Mouse (Mus musculus): ENCODE data around the gene Tuba1a. TPM values are rescaled to one million over a fixed set of nuclear protein-coding genes. Genes with fewer than 3 reads are reported as not detected.
A peak's percentile ranks its signal among the peaks of the same experiment; 100 is the strongest.
"Not testable (repeated sequence)": the region's sequence is repeated elsewhere in the genome, so short reads cannot be mapped to it uniquely, and the experiment has no call there.

Tuba1a gene
- polyA plus RNA-seq, 1 experiment = not detected

GRCm38 (mm10) chr15:98958901-98959420 is 5.5 kb upstream of the Tuba1a start:
- Histone ChIP-seq H3K27ac (ENCODE audit: insufficient read depth, low read depth, low read length) (no peak overlapping the region), H3K4me3 (ENCODE audit: insufficient read depth, low read depth, low read length) (no peak overlapping the region), H3K4me1 (ENCODE audit: control insufficient read depth, insufficient read depth, low read length) (peaks cover 3% of the 10 kb centered on the region)
- 88% methylated on average over 4 of the region's 4 CpGs for WGBS
- TF ChIP-seq CTCF (IDR thresholded peaks at IDR 0.05; ENCODE audit: insufficient read depth, low read depth, low read length) = no peak
- no peak for TF ChIP-seq POLR2A (IDR thresholded peaks at IDR 0.05; ENCODE audit: insufficient read depth, low read depth, low read length)

GRCm38 (mm10) chr15:98957475-98957874 is 4.0 kb upstream of the Tuba1a start:
- TF ChIP-seq CTCF (IDR thresholded peaks at IDR 0.05; ENCODE audit: insufficient read depth, low read depth, low read length) (no peak), POLR2A (IDR thresholded peaks at IDR 0.05; ENCODE audit: insufficient read depth, low read depth, low read length) (no peak)
- Histone ChIP-seq H3K4me3 (ENCODE audit: insufficient read depth, low read depth, low read length) (no peak overlapping the region), H3K4me1 (ENCODE audit: control insufficient read depth, insufficient read depth, low read length) (peaks cover 3% of the 10 kb centered on the region), H3K27ac (ENCODE audit: insufficient read depth, low read depth, low read length) (no peak overlapping the region)
- 60% methylated on average over 5 of the region's 5 CpGs for WGBS

- peaks cover 5% of the 10 kb centered on the region for H3K4me1 ChIP-seq (ENCODE audit: control insufficient read depth, insufficient read depth, low read length)
- H3K27ac ChIP-seq (ENCODE audit: insufficient read depth, low read depth, low read length) = no peak overlapping the region
- TF ChIP-seq POLR2A (IDR thresholded peaks at IDR 0.05; ENCODE audit: insufficient read depth, low read depth, low read length) (no peak), CTCF (IDR thresholded peaks at IDR 0.05; ENCODE audit: insufficient read depth, low read depth, low read length) (no peak)
- H3K4me3 ChIP-seq (ENCODE audit: insufficient read depth, low read depth, low read length) = no peak overlapping the region
- WGBS = 41% methylated on average over 4 of the region's 4 CpGs
These were observed 2.5 kb upstream of the Tuba1a start for GRCm38 (mm10) chr15:98956000-98956399.

GRCm38 (mm10) chr15:98955324-98955723 is 1.8 kb upstream of the Tuba1a start:
- TF ChIP-seq POLR2A (IDR thresholded peaks at IDR 0.05; ENCODE audit: insufficient read depth, low read depth, low read length) = no peak
- TF ChIP-seq CTCF (IDR thresholded peaks at IDR 0.05; ENCODE audit: insufficient read depth, low read depth, low read length) = no peak
- Histone ChIP-seq H3K4me1 (ENCODE audit: control insufficient read depth, insufficient read depth, low read length) (peaks cover 6% of the 10 kb centered on the region), H3K27ac (ENCODE audit: insufficient read depth, low read depth, low read length) (peak overlapping the region; percentile 99), H3K4me3 (ENCODE audit: insufficient read depth, low read depth, low read length) (no peak overlapping the region)
- 19% methylated on average over 4 of the region's 4 CpGs for WGBS

- no peak for TF ChIP-seq POLR2A (IDR thresholded peaks at IDR 0.05; ENCODE audit: insufficient read depth, low read depth, low read length)
- TF ChIP-seq CTCF (IDR thresholded peaks at IDR 0.05; ENCODE audit: insufficient read depth, low read depth, low read length) = no peak
- Histone ChIP-seq H3K27ac (ENCODE audit: insufficient read depth, low read depth, low read length) (peak overlapping the region; percentile 99), H3K4me1 (ENCODE audit: control insufficient read depth, insufficient read depth, low read length) (peaks cover 6% of the 10 kb centered on the region), H3K4me3 (ENCODE audit: insufficient read depth, low read depth, low read length) (peak overlapping the region; percentile 36)
- 7% methylated on average over 14 of the region's 14 CpGs for WGBS
These were observed 1.1 kb upstream of the Tuba1a start for GRCm38 (mm10) chr15:98954425-98955253.

- H3K4me3 ChIP-seq (ENCODE audit: insufficient read depth, low read depth, low read length) = peak overlapping the region; percentile 62
- under 1% methylated on average over 41 of the region's 41 CpGs for WGBS
These were observed 627 bp downstream of the Tuba1a start for GRCm38 (mm10) chr15:98952751-98953400.

GRCm38 (mm10) chr15:98952063-98952455 is 1.4 kb downstream of the Tuba1a start:
- TF ChIP-seq CTCF (IDR thresholded peaks at IDR 0.05; ENCODE audit: insufficient read depth, low read depth, low read length) = no peak
- TF ChIP-seq POLR2A (IDR thresholded peaks at IDR 0.05; ENCODE audit: insufficient read depth, low read depth, low read length) = no peak
- Histone ChIP-seq H3K27ac (ENCODE audit: insufficient read depth, low read depth, low read length) (peak overlapping the region; percentile 69), H3K4me1 (ENCODE audit: control insufficient read depth, insufficient read depth, low read length) (peaks cover 8% of the 10 kb centered on the region), H3K4me3 (ENCODE audit: insufficient read depth, low read depth, low read length) (peak overlapping the region; percentile 67)
- 2% methylated on average over 5 of the region's 5 CpGs for WGBS

More at GRCm38 (mm10) chr15:98952751-98953400, 627 bp downstream of the Tuba1a start:
- peaks cover 8% of the 10 kb centered on the region for H3K4me1 ChIP-seq (ENCODE audit: control insufficient read depth, insufficient read depth, low read length)
- H3K27ac ChIP-seq (ENCODE audit: insufficient read depth, low read depth, low read length) = peak overlapping the region; percentile 92
- TF ChIP-seq CTCF (IDR thresholded peaks at IDR 0.05; ENCODE audit: insufficient read depth, low read depth, low read length) = peak; percentile 59; the same call in 1 of the 2 replicates
- no peak for TF ChIP-seq POLR2A (IDR thresholded peaks at IDR 0.05; ENCODE audit: insufficient read depth, low read depth, low read length)

- not testable (repeated sequence) for H3K4me1 ChIP-seq (ENCODE audit: control insufficient read depth, insufficient read depth, low read length); H3K27ac ChIP-seq (ENCODE audit: insufficient read depth, low read depth, low read length)
- H3K4me3 ChIP-seq (ENCODE audit: insufficient read depth, low read depth, low read length) = peak overlapping the region; percentile 67
- WGBS = 12% methylated on average over 11 of the region's 15 CpGs
These were observed 2.1 kb downstream of the Tuba1a start for GRCm38 (mm10) chr15:98951122-98952062.

Data from olfactory bulb, adult 2 months (tissue).